Mouse (Mus musculus): ENCODE data around the gene Gpr34. TPM values are rescaled to one million over a fixed set of nuclear protein-coding genes. Genes with fewer than 3 reads are reported as not detected.

Gpr34 gene
- polyA plus RNA-seq, 1 experiment from 2014 or later = 1.7 TPM

GRCm38 (mm10) chrX:13681748-13682147, 49.9 kb downstream of the Gpr34 start:
- no peak overlapping the region for H3K4me2 ChIP-seq (replicated peaks)

DNA sequence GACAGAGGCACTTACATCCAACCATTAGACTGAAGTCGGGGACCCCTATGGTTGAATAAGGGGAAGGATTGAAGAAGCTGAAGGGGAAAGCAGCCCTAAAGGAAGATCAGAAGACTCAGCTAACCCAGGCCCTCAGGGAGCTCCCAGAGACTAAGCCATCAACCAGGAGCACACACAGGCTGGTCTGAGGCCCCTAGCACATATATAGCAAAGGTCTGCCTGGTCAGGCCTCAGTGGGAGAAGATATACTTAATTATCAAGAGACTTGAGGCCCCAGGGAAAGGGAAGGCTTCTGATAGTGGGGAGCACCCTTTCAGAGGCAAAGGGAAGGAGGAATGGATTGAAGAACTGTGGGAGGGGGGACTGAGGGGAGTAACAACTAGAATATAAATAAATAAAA, 54.7 kb downstream of the Gpr34 start:
- Histone ChIP-seq H3K9ac (replicated peaks) (no peak overlapping the region), H3K36me3 (no peaks in the 10 kb centered on the region), H3K9me3 (no peaks in the 10 kb centered on the region), H3K27me3 (no peaks in the 10 kb centered on the region), H3K27ac (replicated peaks) (no peak overlapping the region), H3K4me3 (no peak overlapping the region), H3K4me2 (replicated peaks) (no peak overlapping the region), H3K4me1 (no peaks in the 10 kb centered on the region)
- ATAC-seq (ENCODE audit: low FRiP score, low read depth) = no peak
- WGBS = 94% methylated on average over 1 of the region's 1 CpGs

More at GRCm38 (mm10) chrX:13681748-13682147, 49.9 kb downstream of the Gpr34 start:
- no peaks in the 10 kb centered on the region for H3K9me3 ChIP-seq
- no peaks in the 10 kb centered on the region for H3K4me1 ChIP-seq
- H3K4me3 ChIP-seq = no peak overlapping the region
- no peaks in the 10 kb centered on the region for H3K27me3 ChIP-seq
- H3K27ac ChIP-seq (replicated peaks) = no peak overlapping the region
- no peak overlapping the region for H3K9ac ChIP-seq (replicated peaks)
- ATAC-seq (ENCODE audit: low FRiP score, low read depth) = no peak
- 89% methylated on average over 3 of the region's 3 CpGs for WGBS
- no peaks in the 10 kb centered on the region for H3K36me3 ChIP-seq

DNA sequence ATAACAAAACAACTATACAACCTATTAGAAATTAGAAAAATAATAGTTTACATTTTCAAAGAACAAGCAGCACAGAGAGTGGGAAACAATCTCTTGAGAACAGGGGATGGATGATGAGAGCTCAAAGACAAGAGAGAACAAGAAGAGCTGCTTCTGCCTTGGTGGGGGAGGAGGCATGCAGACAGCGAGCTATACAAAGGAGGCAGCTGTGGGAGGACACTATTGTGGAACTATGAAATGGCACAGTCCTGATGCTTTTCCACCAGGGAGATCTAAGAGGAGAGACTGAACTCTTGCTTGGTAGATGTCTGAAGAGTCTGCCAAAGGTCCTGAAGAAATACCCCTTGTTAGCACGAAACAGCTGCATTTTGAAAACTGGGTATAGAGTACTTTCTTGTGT, 56.5 kb downstream of the Gpr34 start:
- H3K4me2 ChIP-seq (replicated peaks) = no peak overlapping the region
- H3K9me3 ChIP-seq = no peaks in the 10 kb centered on the region
- no peak overlapping the region for H3K9ac ChIP-seq (replicated peaks)
- no peak for ATAC-seq (ENCODE audit: low FRiP score, low read depth)
- H3K27me3 ChIP-seq = no peaks in the 10 kb centered on the region
- no peak overlapping the region for H3K4me3 ChIP-seq
- no peaks in the 10 kb centered on the region for H3K4me1 ChIP-seq
- H3K36me3 ChIP-seq = no peaks in the 10 kb centered on the region
- 64% methylated on average over 2 of the region's 2 CpGs for WGBS
- no peak overlapping the region for H3K27ac ChIP-seq (replicated peaks)

Small RNA genes within 50 kb of the gene (microRNA-seq; reads per million reads assigned to microRNA genes)
- not detected for gene Gm25246

Other genes starting within 250 kb of the Gpr34 start
- gene Nyx, start 166.0 kb upstream of the Gpr34 start, polyA plus RNA-seq (2016; fragmentation: Nextera tagmentation; extraction: Ambion mirVana) = 0.10 TPM in 2 replicates
- gene Gpr82, start 29.3 kb downstream of the Gpr34 start, polyA plus RNA-seq (2016; fragmentation: Nextera tagmentation; extraction: Ambion mirVana) = 0.65 and 0.88 TPM in 2 replicates
- gene Cask, start 219.3 kb downstream of the Gpr34 start, polyA plus RNA-seq (2016; fragmentation: Nextera tagmentation; extraction: Ambion mirVana) = 23.5 and 25.2 TPM in 2 replicates

All from midbrain, embryonic 12.5 days (tissue).